18 mouse cellular contexts compared by ENCODE assay signal in the genomic region with DNA sequence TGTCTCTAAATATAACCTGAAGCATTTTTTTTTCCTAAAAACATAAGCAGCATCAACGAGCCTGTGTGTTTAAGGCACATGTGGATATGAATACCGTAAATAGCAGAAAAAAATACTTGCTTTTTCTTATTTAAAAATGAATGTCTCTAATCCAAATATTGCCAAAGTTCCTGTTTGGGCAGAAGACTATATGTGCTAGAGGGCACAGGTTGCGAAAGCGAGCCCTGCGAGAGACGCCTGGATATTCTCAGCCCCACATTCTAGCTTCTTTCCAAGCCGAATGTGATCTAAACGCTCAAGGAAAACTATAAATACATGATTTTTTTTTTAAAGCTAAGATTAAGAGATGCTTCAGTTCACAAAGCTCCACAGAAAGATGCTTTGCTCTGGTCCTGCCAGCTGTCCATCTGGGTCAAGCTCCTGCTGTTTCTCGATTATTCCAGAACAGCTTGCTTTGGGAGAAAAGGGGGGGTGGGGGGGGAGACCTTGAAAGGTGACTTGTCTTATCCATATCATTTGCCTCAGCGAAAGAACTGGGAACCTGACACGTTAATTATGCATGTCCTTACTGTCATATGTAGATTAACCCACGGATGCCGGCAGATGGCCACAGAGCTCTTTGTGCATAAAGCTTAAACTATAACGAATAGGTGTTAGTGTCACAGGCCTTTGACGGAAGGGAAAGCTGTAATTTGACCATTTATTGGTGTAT. TPM values are rescaled to one million over a fixed set of nuclear protein-coding genes. Genes with fewer than 3 reads are reported as not detected.
DNase-seq lines count a peak whose midpoint lies in the region; ATAC-seq lines count a peak whose summit lies in the region.
"Had no signal": no experiment of that assay in that cellular context is flagged by ENCODE, and none has a peak within 500 bp of the region (broad histone marks: within the 10 kb centered on the region; RNA-seq: fewer than 3 reads in every experiment).

No protein-coding gene starts in this region.

- no peak for DNase-seq in cerebellum, adult 11 months
- peak; percentile 15 to 35 for DNase-seq in cerebellum, postnatal 36 days
- DNase-seq in retina, embryonic 14.5 days (ENCODE audit: low spot score), result peak; percentile 64
- no peak for DNase-seq in gastrocnemius, postnatal 36 days
- DNase-seq: B cell, adult 2 months; kidney, adult 11 months; right cerebral cortex, postnatal 25 days had no signal

- H3K36me3 ChIP-seq in midbrain, embryonic 12.5 days, result peaks cover 10% of the 10 kb centered on the region; the same call in 1 of the 2 replicates
- no peaks in the 10 kb centered on the region for H3K36me3 ChIP-seq in midbrain, embryonic 15.5 days (replicated peaks)

- H3K9me3 ChIP-seq in midbrain, embryonic 12.5 days, result no peaks in the 10 kb centered on the region
- no peaks in the 10 kb centered on the region for H3K9me3 ChIP-seq in midbrain, embryonic 15.5 days

- intact Hi-C loops in gastrocnemius, postnatal 36 days (cut with DNase I), result no loop called here

- H3K27me3 ChIP-seq in midbrain, embryonic 12.5 days, result no peaks in the 10 kb centered on the region
- no peaks in the 10 kb centered on the region for H3K27me3 ChIP-seq in midbrain, embryonic 15.5 days (replicated peaks)
- H3K27me3 ChIP-seq: megakaryocyte, embryonic 14.5 days had no signal

- peak overlapping the region; percentile 54 for H3K27ac ChIP-seq in midbrain, embryonic 12.5 days (replicated peaks)
- no peak overlapping the region for H3K27ac ChIP-seq in midbrain, embryonic 15.5 days
- H3K27ac ChIP-seq: stomach, postnatal 0 days had no signal

- H3K9ac ChIP-seq in midbrain, embryonic 12.5 days (replicated peaks), result no peak overlapping the region
- no peak overlapping the region for H3K9ac ChIP-seq in midbrain, embryonic 15.5 days

- no peak overlapping the region for H3K4me3 ChIP-seq in midbrain, embryonic 12.5 days
- H3K4me3 ChIP-seq in midbrain, embryonic 15.5 days, result no peak overlapping the region
- H3K4me3 ChIP-seq: megakaryocyte, embryonic 14.5 days had no signal

- peaks cover 10% of the 10 kb centered on the region for H3K4me1 ChIP-seq in midbrain, embryonic 12.5 days
- H3K4me1 ChIP-seq in midbrain, embryonic 15.5 days, result 0 out of 2 replicates have a peak, but pooled peaks cover 4% of the 10 kb centered on the region
- H3K4me1 ChIP-seq: megakaryocyte, embryonic 14.5 days had no signal

- 0 out of 2 replicates have a peak, but pooled peaks have one; percentile 52 for ATAC-seq in cerebellum, adult (ENCODE audit: insufficient number of reproducible peaks, low FRiP score, low TSS enrichment)
- no peak; the same call in 1 of the 2 replicates for ATAC-seq in midbrain, embryonic 12.5 days (ENCODE audit: low FRiP score, low read depth)
- ATAC-seq in midbrain, embryonic 15.5 days (replicated peaks), result no peak
- ATAC-seq in frontal cortex, adult (ENCODE audit: low TSS enrichment), result no peak

- no peak overlapping the region for H3K4me2 ChIP-seq in midbrain, embryonic 12.5 days (replicated peaks)
- H3K4me2 ChIP-seq in midbrain, embryonic 15.5 days, result no peak overlapping the region

- 54% methylated on average over 15 of the region's 15 CpGs for WGBS in midbrain, embryonic 12.5 days
- 44% methylated on average over 15 of the region's 15 CpGs for WGBS in midbrain, embryonic 15.5 days

RNA-seq across cellular contexts. Expression of a gene that starts 11.5 kb away (rescaled TPM):
- 28.8 and 32.4 TPM in 2 replicates for polyA plus RNA-seq in midbrain, embryonic 12.5 days (2016; fragmentation: Nextera tagmentation; extraction: Ambion mirVana)
- polyA plus RNA-seq in midbrain, embryonic 15.5 days (2015; fragmentation: Nextera tagmentation; extraction: Ambion mirVana), result 8.2 and 9.9 TPM in 2 replicates
- total RNA-seq in gastrocnemius, postnatal 36 days (2021), result 10 to 100 TPM; 20.0 to 20.4 TPM

RNA-seq across cellular contexts. Expression of a gene that starts 19.2 kb away (rescaled TPM):
- not detected in 2 replicates for polyA plus RNA-seq in midbrain, embryonic 12.5 days (2016; fragmentation: Nextera tagmentation; extraction: Ambion mirVana)
- not detected in 2 replicates for polyA plus RNA-seq in midbrain, embryonic 15.5 days (2015; fragmentation: Nextera tagmentation; extraction: Ambion mirVana)
- not detected for total RNA-seq in gastrocnemius, postnatal 36 days (2021)
- total RNA-seq: adrenal gland, postnatal 36 days had no signal
- polyA plus RNA-seq: gonadal fat pad, adult 2 months; heart, postnatal 0 days; limb, embryonic 11.5 days; neural tube, embryonic 14.5 days; stomach, postnatal 0 days had no signal

Comparison
In these comparisons a context has a peak if more than half of its experiments do, and no peak if none do; other contexts are left out.
1. DNase-seq: peak in cerebellum, postnatal 36 days (2 of 2) and retina, embryonic 14.5 days (single experiment); none in cerebellum, adult 11 months (single experiment) and gastrocnemius, postnatal 36 days (0 of 2).